Mouse (Mus musculus): Measurements from ENCODE around the gene Pitpna. TPM values are rescaled to one million over a fixed set of nuclear protein-coding genes. Genes with fewer than 3 reads are reported as not detected.
"Not testable (repeated sequence)": the region's sequence is repeated elsewhere in the genome, so short reads cannot be mapped to it uniquely, and the experiment has no call there.

The Pitpna gene
- polyA plus RNA-seq, 1 experiment: 70.4 TPM

GRCm38 (mm10) chr11:75598004-75598403, 10.1 kb downstream of the Pitpna start:
- DNase-seq: no peak
- TF ChIP-seq CTCF (IDR thresholded peaks at IDR 0.05; ENCODE audit: insufficient read depth, low read length) (no peak), POLR2A (IDR thresholded peaks at IDR 0.05; ENCODE audit: borderline replicate concordance, extremely low read depth, low read depth, low read length) (no peak)
- 71% methylated on average over 6 of the region's 6 CpGs for WGBS
- peaks cover 9% of the 10 kb centered on the region; the same call in 1 of the 2 replicates for H3K4me1 ChIP-seq (ENCODE audit: control insufficient read depth, insufficient read depth, low read length)
- H3K4me3 ChIP-seq (replicated peaks; ENCODE audit: extremely low read depth, low read depth, low read length): no peak overlapping the region

- H3K4me1 ChIP-seq (ENCODE audit: control insufficient read depth, insufficient read depth, low read length); H3K4me3 ChIP-seq (replicated peaks; ENCODE audit: extremely low read depth, low read depth, low read length); DNase-seq: not testable (repeated sequence)
- WGBS: 94% methylated on average over 17 of the region's 17 CpGs
These were observed 11.9 kb downstream of the Pitpna start for GRCm38 (mm10) chr11:75599802-75600201.

- Histone ChIP-seq H3K4me3 (replicated peaks; ENCODE audit: extremely low read depth, low read depth, low read length) (no peak overlapping the region), H3K4me1 (ENCODE audit: control insufficient read depth, insufficient read depth, low read length) (no peaks in the 10 kb centered on the region)
- DNase-seq: no peak
- TF ChIP-seq POLR2A (IDR thresholded peaks at IDR 0.05; ENCODE audit: borderline replicate concordance, extremely low read depth, low read depth, low read length) (no peak), CTCF (IDR thresholded peaks at IDR 0.05; ENCODE audit: insufficient read depth, low read length) (no peak)
- 58% methylated on average over 5 of the region's 5 CpGs for WGBS
These were observed 16.9 kb downstream of the Pitpna start for GRCm38 (mm10) chr11:75604826-75605225.

- Histone ChIP-seq H3K4me1 (ENCODE audit: control insufficient read depth, insufficient read depth, low read length) (no peaks in the 10 kb centered on the region), H3K4me3 (replicated peaks; ENCODE audit: extremely low read depth, low read depth, low read length) (no peak overlapping the region)
- WGBS: 16% methylated on average over 1 of the region's 1 CpGs
- no peak for DNase-seq
- TF ChIP-seq CTCF (IDR thresholded peaks at IDR 0.05; ENCODE audit: insufficient read depth, low read length) (no peak), POLR2A (IDR thresholded peaks at IDR 0.05; ENCODE audit: borderline replicate concordance, extremely low read depth, low read depth, low read length) (no peak)
These were observed 17.4 kb downstream of the Pitpna start for GRCm38 (mm10) chr11:75605318-75605717.

- no peak overlapping the region for H3K4me3 ChIP-seq (replicated peaks; ENCODE audit: extremely low read depth, low read depth, low read length)
- DNase-seq: no peak
- no peaks in the 10 kb centered on the region for H3K4me1 ChIP-seq (ENCODE audit: control insufficient read depth, insufficient read depth, low read length)
- 85% methylated on average over 5 of the region's 5 CpGs for WGBS
- TF ChIP-seq CTCF (IDR thresholded peaks at IDR 0.05; ENCODE audit: insufficient read depth, low read length) (no peak), POLR2A (IDR thresholded peaks at IDR 0.05; ENCODE audit: borderline replicate concordance, extremely low read depth, low read depth, low read length) (no peak)
These were observed 20.9 kb downstream of the Pitpna start for GRCm38 (mm10) chr11:75608776-75609175.

GRCm38 (mm10) chr11:75610021-75610420, 22.1 kb downstream of the Pitpna start:
- DNase-seq: no peak
- Histone ChIP-seq H3K4me3 (replicated peaks; ENCODE audit: extremely low read depth, low read depth, low read length) (no peak overlapping the region), H3K4me1 (ENCODE audit: control insufficient read depth, insufficient read depth, low read length) (no peaks in the 10 kb centered on the region)
- 76% methylated on average over 2 of the region's 2 CpGs for WGBS
- TF ChIP-seq POLR2A (IDR thresholded peaks at IDR 0.05; ENCODE audit: borderline replicate concordance, extremely low read depth, low read depth, low read length): no peak

GRCm38 (mm10) chr11:75614769-75615168, 26.9 kb downstream of the Pitpna start:
- Histone ChIP-seq H3K4me1 (ENCODE audit: control insufficient read depth, insufficient read depth, low read length) (peaks cover 3% of the 10 kb centered on the region), H3K4me3 (replicated peaks; ENCODE audit: extremely low read depth, low read depth, low read length) (no peak overlapping the region)
- 95% methylated on average over 1 of the region's 1 CpGs for WGBS
- no peak for DNase-seq
- TF ChIP-seq POLR2A (IDR thresholded peaks at IDR 0.05; ENCODE audit: borderline replicate concordance, extremely low read depth, low read depth, low read length) (no peak), CTCF (IDR thresholded peaks at IDR 0.05; ENCODE audit: insufficient read depth, low read length) (no peak)

- no peak overlapping the region for H3K4me3 ChIP-seq (replicated peaks; ENCODE audit: extremely low read depth, low read depth, low read length)
- DNase-seq: no peak
- peaks cover 11% of the 10 kb centered on the region for H3K4me1 ChIP-seq (ENCODE audit: control insufficient read depth, insufficient read depth, low read length)
- WGBS: 69% methylated on average over 2 of the region's 2 CpGs
- TF ChIP-seq CTCF (IDR thresholded peaks at IDR 0.05; ENCODE audit: insufficient read depth, low read length): no peak
- TF ChIP-seq POLR2A (IDR thresholded peaks at IDR 0.05; ENCODE audit: borderline replicate concordance, extremely low read depth, low read depth, low read length): no peak
These were observed 27.7 kb downstream of the Pitpna start for GRCm38 (mm10) chr11:75615556-75615955.

GRCm38 (mm10) chr11:75619133-75619532, 31.2 kb downstream of the Pitpna start:
- H3K4me3 ChIP-seq (replicated peaks; ENCODE audit: extremely low read depth, low read depth, low read length): no peak overlapping the region
- peak; percentile 62 for TF ChIP-seq CTCF (IDR thresholded peaks at IDR 0.05; ENCODE audit: insufficient read depth, low read length)
- no peak for TF ChIP-seq POLR2A (IDR thresholded peaks at IDR 0.05; ENCODE audit: borderline replicate concordance, extremely low read depth, low read depth, low read length)
- no peak for DNase-seq
- 59% methylated on average over 5 of the region's 5 CpGs for WGBS
- H3K4me1 ChIP-seq (ENCODE audit: control insufficient read depth, insufficient read depth, low read length): peaks cover 24% of the 10 kb centered on the region

- no peak for DNase-seq
- H3K4me3 ChIP-seq (replicated peaks; ENCODE audit: extremely low read depth, low read depth, low read length): no peak overlapping the region
- 36% methylated on average over 12 of the region's 12 CpGs for WGBS
- H3K4me1 ChIP-seq (ENCODE audit: control insufficient read depth, insufficient read depth, low read length): peaks cover 27% of the 10 kb centered on the region
- TF ChIP-seq POLR2A (IDR thresholded peaks at IDR 0.05; ENCODE audit: borderline replicate concordance, extremely low read depth, low read depth, low read length) (no peak), CTCF (IDR thresholded peaks at IDR 0.05; ENCODE audit: insufficient read depth, low read length) (no peak)
These were observed 32.4 kb downstream of the Pitpna start for GRCm38 (mm10) chr11:75620136-75620780.

Measured in lung, adult 2 months (tissue).